Mouse (Mus musculus) urinary bladder, adult 18-20 months (tissue): ENCODE results near the gene 3110009E18Rik.

Experiments
- DNase-seq, 2 experiments: peaks; one replicate each; pipeline ENCODE4 v3.0.0; 2022; ENCODE audit warnings: low spot score in 2 of 2, mixed read lengths in 2 of 2

3110009E18Rik gene

DNA sequence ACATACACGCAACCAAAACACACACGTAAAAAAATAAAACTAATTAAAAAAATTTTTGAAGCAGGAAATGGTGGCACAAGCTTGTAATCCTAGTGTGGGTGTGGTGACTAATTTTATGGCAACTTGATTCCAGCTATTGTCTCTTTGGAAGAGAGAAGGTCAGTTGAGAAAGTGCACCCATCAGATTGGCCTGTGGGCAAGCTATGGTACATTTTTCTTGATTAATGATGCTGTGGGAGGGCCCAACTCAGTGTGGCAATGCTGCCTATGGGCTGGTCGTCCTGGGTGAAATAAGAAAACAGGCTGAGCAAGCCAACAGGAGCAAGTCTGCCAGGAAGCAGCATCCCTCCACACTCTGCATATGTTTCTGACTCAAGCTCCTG lies 19.8 kb upstream of the 3110009E18Rik start:
- no peak for DNase-seq

DNA sequence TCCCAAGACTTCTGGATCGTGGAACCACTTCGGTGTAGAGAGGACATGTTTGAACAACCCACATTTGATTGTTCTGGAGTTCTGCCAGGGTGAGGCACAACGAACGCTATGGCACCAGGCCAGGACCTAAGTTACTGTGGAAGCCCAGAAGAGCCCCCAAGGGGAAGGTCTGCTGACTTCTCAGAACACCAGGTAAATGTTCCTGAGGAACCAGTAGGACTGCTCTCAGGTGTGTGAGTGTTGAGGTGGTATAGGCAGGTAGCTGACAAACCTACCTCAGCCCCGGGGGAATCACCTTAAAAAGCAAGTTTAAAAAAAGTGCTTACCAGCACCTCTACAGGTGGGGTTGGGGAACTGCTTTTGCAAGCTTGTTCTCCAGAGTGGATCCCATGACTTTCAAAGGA lies 15.4 kb upstream of the 3110009E18Rik start:
- peak; percentile 39 to 50 for DNase-seq

DNA sequence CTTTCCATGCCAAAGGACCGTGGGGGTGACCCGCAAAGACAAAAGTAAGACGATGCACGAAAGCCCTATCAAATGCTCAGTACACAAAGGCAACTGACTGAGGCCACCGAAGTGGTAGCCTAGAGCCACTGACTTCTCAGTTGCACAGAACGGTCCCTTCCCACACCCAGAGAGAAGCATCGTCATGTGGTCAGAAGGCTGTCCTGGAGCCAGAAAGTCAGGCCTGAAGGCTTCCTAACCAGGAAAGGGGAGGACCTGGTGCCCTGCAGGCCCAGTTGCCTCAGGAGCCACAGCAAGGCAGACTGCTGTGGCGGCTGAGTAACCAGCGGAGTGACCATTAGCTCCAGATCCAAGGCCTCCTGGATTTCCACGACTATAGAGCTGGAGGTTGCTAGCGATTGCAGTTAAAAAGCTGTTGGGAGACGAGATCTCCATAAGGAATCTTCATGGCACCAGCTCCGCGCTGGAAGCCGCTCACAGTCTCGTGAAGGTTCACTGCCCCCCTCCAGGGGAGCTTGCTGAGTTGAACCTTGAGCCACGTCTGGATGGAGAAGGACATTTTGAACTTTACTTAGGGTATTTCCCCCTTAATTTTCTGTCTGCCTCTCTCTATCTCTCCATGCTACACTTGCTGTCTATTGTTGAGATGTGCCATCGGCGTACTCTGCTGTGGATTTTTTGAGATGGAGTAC lies 11.1 kb upstream of the 3110009E18Rik start:
- no peak for DNase-seq

DNA sequence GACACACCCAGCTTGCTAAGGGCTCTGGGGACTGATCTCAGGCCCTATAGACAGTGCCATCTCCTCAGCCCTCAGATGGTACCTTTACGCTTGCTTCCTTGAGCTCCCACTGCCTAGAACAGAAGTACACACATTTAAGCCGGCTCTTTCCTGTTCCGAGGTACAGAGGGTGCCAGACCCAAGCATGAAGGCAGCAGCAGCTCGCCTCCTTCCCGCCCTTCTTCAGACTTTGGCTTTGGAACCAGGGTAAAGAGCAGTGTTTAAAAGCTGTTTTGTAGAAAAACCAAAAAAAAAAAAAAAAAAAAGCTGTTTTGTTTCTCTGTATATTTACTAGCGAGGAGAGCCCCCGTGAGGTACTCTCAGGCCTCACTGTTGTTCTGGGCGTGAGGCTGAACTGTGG lies 9.2 kb upstream of the 3110009E18Rik start:
- no peak for DNase-seq

DNA sequence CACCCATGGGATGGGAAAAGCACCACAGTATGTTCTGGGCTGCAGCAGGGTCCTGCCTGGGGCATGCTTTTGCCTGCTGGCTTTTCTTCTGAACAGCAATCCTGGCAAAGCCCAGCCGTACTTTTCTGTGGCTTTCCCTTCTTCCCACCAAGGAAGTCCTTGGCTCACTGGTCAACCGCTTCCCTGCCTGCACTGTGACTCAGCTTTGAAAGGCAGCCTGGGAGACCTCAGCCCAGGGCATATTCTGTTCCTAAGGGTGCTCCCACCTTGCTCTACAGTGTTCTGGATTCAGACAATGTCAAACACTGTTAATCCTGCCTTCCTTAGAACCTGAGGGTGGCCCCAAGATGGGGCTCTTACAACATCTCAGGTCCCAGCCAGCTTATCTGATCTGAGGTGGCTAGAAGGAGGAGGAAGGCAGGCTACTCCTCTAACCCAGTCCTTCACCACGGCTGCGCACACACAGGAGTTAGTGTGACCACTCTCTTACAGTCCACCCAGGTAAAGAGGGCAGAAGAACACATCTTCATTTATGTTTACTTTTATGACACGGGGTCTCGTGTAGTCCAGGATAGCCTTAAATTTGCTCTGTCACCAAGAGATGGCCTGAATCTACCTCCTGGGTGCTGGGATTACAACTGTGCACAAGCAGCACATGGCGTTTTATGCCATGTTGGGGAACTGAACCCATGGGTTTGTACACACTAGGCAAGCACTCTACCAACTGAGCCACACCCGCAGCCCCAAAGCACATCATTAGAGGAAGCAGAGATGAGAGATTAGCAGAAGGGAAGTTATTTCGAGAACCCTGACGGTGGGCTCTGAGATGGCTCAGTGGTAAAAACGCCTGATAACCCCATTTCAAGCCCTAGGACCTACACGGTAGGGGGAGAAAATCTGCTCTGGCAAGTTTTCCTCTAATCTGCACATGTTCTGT lies 8.5 kb upstream of the 3110009E18Rik start:
- no peak for DNase-seq

DNA sequence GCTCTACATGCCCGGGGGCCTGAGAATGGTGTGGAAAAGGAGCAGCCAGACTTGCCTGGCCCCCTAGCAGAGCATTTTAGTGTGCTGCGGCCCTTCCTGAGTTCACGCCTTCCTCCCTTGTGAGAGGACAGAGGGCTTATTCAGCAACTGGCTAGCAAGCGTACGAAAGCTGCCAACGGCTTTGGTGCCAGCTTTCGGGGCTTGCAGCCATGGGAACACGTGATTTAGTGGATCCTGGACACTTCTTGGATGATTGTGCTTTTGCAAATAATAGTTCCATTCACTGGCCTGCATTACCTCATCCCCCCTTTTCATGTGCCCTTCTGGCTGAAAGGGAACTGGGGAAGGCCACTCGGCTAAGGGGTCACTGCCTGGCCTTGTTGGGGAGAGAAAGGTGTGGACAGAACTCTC lies 5.3 kb upstream of the 3110009E18Rik start:
- DNase-seq, result no peak

DNA sequence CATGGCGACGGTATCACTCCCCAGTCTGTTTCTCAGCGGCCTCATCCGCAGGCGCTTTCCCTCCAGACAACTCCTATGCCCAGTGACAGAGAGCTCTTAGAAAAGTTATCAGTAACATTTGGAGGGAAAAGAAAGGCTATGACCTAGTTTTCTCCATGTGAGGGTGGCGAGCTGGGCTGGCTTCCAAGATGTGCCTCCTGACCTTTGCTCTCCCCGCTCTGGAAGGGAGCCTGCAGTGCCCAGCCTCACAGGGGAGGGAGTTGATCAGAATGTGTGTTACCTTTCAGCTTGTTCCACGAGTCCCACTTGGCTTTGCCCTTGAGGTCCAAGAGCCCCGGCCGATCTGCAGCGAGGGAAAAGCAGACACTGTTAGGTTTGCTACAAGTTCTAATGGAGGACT lies 4.9 kb upstream of the 3110009E18Rik start:
- no peak for DNase-seq

DNA sequence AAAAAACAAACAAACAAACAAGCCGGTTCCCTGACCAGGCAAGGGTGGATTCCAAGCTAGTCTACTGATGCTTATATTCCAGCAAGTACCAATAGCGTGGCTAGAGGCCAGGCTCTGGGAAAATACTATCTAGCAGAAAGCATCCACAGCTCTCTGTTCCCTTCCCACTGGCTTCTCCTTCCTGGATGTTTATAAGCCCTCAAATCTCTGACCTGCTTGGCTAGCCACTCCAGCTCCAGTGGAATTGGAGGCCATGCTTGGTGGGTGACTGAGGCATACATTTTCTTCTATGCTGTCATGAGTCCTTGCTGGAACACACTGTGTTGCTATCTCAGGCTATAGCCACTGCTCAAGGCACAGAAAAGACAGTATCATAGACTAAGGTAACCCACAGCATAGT lies 2.1 kb upstream of the 3110009E18Rik start:
- DNase-seq, result no peak

DNA sequence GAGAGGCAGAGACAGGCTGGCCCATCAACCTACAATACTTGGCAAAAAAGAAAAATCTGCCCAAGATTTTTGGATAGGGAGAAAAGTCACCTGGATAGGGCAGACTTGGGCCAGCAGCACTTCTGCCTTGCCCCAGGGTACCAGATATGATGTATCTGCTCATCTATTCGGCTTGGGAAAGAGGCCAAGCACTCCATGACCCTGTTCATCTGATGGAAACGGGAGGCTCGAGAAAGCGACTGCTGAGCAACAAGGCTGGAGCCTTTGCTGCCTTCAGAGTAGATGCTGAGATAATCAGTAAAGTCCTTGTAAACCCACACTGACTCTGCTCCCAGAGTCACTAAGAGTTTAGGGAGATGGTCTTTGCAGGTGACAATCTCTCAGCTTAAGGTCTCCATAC lies 1.6 kb upstream of the 3110009E18Rik start:
- DNase-seq, result no peak

DNA sequence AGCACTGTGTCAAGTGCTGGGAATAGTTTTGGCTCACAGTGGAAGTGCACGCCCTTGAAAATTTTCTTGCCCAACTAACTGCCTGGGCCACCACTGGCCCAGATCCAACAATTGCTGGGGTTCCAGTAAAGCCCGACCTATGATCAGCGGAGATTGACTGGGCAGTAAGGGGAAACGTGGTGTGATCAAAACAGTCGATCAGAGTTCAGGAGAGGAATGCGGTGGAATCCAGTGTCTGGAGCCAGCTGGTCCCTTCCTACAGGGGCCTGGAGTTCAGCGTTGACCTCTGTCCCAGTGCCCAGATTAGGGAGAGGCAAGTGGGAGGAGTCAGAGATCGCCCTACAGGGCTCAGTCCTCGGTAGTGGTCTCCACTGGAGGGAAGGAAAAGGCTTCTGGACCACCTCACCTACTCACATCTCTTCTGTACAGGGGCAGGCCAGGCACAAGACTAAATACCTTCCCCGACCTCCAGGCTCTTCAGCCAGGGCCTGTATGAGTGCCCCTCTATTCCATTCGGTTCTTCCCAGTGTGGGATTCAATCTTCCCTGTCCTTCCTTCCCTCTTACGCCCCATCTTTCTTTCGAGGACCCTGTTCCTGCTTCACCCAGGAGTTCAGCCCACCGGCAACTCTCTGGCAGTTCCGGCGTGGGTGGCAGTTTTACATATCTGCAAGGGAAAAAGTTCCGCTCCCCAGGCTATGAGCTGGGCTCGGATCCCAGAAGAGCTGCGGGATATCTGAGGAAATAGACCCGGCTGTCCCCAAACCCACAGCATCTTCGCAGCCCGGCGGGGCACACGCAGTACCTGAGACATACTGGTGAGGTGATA lies 632 bp upstream of the 3110009E18Rik start:
- DNase-seq, result peak; percentile 35 to 50

DNA sequence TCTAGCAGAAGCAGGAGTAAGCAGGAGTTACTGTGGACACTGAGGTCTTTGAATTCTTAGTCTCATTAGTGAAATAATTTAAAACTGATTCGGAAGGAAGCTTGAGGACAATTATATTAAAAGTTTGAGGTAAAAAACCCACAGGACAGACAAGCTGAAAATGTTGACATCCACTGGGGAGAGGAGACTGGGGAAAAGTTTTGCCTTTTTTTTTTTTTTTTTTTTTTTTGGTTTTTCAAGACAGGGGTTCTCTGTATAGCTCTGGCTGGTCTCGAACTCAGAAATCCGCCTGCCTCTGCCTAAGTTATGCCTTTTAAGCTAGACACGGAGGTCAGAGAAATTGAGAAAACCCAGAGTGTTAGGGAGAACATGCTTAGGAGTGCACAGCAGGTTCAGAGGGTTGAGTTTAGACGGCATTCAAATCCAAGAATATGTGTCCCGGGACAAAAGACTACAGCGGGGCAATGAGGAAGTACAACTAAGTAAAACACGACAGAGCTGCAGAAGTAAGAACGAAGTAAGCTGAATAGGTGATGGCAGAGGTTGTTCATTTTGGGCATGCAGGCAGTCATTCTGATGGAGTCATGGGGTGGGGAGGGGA lies 1.0 kb downstream of the 3110009E18Rik start:
- DNase-seq, result no peak

DNA sequence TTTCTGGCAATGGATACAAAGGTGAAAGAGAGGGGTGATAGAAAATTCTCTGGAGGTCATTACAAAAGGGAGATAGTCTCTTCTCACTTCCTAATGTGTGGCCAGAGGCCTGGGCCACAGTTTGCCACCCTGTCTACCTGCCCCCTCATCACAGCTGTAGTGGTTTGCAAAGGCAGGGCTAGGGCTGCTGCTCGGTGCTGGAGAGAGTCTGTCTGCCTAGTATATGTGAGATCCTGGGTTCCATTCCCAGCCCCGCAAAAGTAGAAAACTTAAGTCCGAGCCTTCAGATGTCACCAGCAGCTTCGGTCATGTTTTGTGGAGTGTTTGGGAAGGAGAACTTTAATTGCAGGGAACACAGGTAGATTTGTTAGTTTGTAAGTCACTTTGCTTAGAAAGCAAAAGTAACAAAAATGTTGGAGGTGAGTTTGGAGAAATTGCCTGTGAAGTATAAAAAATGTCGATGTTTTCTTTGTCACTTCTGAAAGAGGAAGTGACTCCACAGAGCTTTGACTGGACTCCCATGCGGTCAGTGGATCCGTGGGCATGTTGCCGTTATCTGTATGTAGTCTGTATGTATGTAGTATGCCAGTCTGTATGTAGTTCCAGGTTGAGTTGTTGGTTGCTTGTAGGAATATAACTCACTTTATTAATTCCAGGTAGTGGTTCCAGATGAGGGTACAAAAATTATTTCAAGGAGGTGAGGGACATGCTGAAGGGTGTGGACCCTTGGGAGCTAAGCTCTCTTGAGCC lies 1.8 kb downstream of the 3110009E18Rik start:
- DNase-seq, result no peak

DNA sequence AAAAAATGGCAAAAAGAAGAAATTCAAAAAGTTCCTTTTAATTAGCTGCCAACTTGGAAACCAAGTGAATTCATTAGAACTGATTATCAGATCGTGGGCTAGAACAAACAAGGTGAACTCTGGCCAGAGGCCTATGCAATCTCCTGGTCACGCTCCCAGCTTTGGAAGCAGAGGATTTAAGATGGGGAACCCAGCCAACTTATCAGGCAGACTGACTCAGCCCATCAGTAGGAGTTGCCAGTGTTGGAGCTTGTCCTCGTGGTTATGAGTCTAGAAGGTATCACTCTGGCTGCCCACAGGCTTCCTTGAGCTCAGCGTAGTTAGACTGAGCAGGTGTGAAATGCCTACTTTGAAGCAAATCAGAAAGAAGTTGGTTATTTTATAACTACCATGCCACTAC lies 3.9 kb downstream of the 3110009E18Rik start:
- DNase-seq, result peak; percentile 19 to 61

DNA sequence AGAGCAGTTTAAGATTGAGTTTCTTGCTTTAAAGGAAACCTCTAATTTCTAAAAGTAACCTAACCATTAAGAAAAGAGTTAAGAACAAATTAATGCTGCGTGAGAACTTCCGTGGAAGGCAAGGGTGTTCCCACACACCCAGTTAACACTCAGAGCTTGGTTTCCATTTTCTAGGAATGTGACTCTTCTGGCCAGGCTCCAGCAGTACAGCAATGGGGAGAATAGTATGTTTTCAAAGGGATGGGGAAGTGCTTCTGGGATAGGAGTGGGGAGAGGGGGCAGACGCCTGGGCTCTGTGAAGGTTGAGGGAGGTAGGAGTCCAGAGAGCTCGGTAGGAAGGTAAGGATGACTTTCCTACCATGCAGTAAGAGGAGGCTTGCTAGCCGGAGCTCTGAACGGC lies 4.5 kb downstream of the 3110009E18Rik start:
- DNase-seq, result no peak

DNA sequence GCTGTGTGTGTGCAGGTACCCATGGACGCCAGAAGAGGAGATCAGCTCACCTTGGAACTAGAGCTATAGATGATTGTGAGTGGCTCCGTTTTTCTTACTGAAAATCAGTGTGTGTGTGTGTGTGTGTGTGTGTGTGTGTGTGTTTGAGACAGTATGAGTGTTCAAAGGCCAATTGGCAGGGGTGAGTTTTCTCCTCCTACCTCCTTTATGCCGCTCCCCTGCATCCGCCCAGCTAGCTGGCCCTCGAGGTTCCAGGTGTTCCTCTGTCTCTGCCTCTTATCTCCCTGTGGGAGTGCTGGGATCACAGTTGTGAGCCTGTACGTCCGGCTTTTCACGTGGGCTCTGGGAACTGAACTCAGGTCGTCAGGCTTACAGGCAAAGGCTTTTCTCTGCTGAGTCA lies 5.3 kb downstream of the 3110009E18Rik start:
- DNase-seq, result no peak

DNA sequence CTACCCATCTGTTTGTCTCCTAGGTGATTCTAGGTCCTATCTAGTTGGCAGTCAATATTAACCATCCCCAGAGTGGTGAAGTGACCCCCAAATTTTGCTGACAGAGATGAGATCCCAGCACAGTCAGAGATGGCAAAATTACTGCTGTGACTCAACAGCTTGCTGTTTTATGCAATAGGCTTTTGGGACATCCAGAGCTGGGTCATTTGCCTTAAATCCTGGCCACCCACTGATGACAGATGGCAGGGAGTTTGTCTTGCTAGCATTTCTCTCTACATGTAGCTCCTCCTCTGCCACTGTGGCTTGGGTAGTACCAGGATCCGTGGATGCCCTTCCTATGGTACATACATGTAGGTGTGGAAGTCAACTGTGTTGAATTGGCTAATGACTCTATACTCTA lies 11.4 kb downstream of the 3110009E18Rik start:
- no peak for DNase-seq

DNA sequence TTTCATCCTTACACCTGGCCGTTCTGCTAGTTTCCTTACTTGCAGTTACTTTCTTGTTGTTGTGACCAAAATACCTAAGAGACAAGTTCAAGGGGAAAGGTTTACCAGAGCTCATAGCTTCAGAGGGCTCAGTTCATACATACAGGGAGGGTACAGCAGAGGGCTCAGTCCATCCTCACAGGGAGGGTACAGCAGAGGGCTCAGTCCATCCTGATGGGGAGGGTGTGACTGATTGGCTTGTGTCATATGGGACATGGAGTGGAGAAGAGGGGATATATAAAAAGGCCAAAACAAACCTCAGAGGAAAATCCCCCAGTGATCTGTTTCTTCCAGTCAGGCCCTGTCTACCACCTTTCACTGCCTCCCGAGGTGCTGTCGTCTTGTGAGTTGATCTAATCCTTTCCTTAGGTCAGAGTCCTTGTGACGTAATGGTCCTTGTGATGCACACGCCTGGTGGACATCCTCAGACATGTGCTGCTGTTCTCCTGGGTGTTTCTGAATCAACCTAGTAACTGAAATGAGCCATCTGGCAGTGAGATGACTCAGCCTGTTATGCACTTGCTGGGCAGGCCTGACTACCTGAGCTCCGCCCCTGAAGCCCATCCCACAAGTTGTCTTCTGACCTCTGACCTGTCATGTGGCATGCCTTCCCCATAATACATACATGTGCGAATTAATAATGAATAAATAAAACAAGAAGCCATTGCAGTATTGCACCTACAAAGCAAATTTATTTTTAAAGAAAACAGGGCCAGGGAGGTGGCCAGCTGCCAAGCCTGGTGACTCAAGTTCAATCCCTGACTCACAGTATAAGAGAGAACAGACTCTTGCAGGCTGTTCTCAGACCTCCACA lies 15.2 kb downstream of the 3110009E18Rik start:
- peak; percentile 46 to 64 for DNase-seq

DNA sequence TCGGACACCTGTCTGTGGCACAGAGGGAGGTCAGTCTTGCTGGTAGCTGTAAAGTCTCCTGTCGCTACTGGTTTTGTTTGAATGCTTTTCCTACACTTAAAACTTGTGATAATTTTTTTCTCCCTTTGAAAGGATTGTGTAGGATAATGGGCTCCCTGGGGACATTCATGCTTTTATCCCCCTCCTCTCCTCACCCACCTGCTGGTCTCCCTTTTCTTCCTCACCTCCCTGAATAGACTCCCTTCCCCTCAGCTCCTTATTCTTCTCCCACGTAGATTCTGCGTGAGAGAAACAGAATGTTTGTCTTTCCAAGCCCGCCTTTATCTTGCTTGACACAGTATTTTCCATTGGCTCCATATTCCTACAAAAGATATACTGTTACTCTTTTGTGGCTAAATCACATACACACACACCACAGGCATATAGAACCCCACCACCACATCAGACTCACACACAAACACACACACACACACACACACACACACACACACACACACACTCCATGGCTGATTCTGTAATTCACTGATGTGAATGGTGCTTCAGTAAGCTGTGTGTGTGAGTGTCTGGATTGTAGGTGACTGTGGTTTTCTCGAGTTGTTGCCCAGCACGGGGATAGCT lies 18.0 kb downstream of the 3110009E18Rik start:
- no peak for DNase-seq

DNA sequence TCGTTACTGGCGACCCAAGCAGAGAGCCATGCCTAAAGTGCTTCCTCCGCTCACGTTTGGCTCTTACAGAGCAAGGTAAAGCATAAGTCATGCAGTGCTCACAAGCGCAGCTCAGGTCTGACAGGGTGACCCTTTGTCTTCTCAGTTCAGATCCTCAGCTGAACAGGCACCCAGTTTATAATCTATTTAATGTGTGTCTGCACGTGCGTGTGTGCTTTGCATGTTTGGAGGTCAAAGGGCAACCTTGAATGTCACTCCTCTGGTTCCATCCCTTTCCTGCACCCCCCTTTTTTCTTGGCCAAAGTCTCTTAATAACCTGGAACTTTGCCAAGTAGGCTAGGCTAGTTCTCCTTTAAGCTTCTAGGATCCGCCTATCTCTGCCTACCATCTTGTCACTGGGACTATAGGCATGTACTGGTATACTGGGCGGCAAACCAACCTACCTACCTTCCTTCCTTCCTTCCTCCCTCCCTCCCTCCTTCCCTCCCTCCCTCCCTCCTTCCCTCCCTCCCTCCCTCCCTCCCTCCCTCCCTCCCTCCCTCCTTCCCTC lies 19.2 kb downstream of the 3110009E18Rik start:
- DNase-seq, result no peak
